Mouse (Mus musculus): ENCODE measurements around the gene Ugt1a8.
"Not testable (repeated sequence)": the region's sequence is repeated elsewhere in the genome, so short reads cannot be mapped to it uniquely, and the experiment has no call there.

The Ugt1a8 gene

GRCm38 (mm10) chr1:88087513-88087912, at the start of gene Ugt1a8:
Ugt1a8 (plus strand) TSS chr1:88087813.
- DNase-seq (ENCODE audit: low spot score): no peak

- not testable (repeated sequence) for DNase-seq (ENCODE audit: low spot score)
Measured at GRCm38 (mm10) chr1:88043044-88043443, 44.6 kb upstream of the Ugt1a8 start.

GRCm38 (mm10) chr1:88044832-88045437, 42.7 kb upstream of the Ugt1a8 start:
- DNase-seq (ENCODE audit: low spot score): not testable (repeated sequence)

- DNase-seq (ENCODE audit: low spot score): not testable (repeated sequence)
Measured at GRCm38 (mm10) chr1:88047408-88047807, 40.2 kb upstream of the Ugt1a8 start.

GRCm38 (mm10) chr1:88055088-88055487, 32.5 kb upstream of the Ugt1a8 start, which contains the start of gene Ugt1a10:
Ugt1a10 (plus strand) TSS chr1:88055388.
- no peak for DNase-seq (ENCODE audit: low spot score)

GRCm38 (mm10) chr1:88066472-88067102, 21.0 kb upstream of the Ugt1a8 start:
- DNase-seq (ENCODE audit: low spot score): not testable (repeated sequence)

GRCm38 (mm10) chr1:88070495-88070894, 17.1 kb upstream of the Ugt1a8 start, which contains the start of gene Ugt1a9:
Ugt1a9 (plus strand) TSS chr1:88070800.
- no peak for DNase-seq (ENCODE audit: low spot score)

- no peak for DNase-seq (ENCODE audit: low spot score)
Measured at GRCm38 (mm10) chr1:88070902-88071301, 16.7 kb upstream of the Ugt1a8 start.

- DNase-seq (ENCODE audit: low spot score): no peak
Measured at GRCm38 (mm10) chr1:88074471-88074870, 13.1 kb upstream of the Ugt1a8 start.

- DNase-seq (ENCODE audit: low spot score): no peak
Measured at GRCm38 (mm10) chr1:88077128-88077527, 10.5 kb upstream of the Ugt1a8 start.

- no peak for DNase-seq (ENCODE audit: low spot score)
Measured at GRCm38 (mm10) chr1:88081670-88082069, 5.9 kb upstream of the Ugt1a8 start.

- no peak for DNase-seq (ENCODE audit: low spot score)
Measured at GRCm38 (mm10) chr1:88086125-88086524, 1.5 kb upstream of the Ugt1a8 start.

GRCm38 (mm10) chr1:88092341-88092740, 4.7 kb downstream of the Ugt1a8 start:
- no peak for DNase-seq (ENCODE audit: low spot score)

GRCm38 (mm10) chr1:88094270-88094676, 6.7 kb downstream of the Ugt1a8 start:
- not testable (repeated sequence) for DNase-seq (ENCODE audit: low spot score)

- no peak for DNase-seq (ENCODE audit: low spot score)
Measured at GRCm38 (mm10) chr1:88094941-88095492, 7.4 kb downstream of the Ugt1a8 start, which contains the start of gene Ugt1a7c. Ugt1a7c (plus strand) TSS chr1:88095062.

- not testable (repeated sequence) for DNase-seq (ENCODE audit: low spot score)
Measured at GRCm38 (mm10) chr1:88098546-88098945, 10.9 kb downstream of the Ugt1a8 start.

GRCm38 (mm10) chr1:88099691-88100090, 12.1 kb downstream of the Ugt1a8 start:
- not testable (repeated sequence) for DNase-seq (ENCODE audit: low spot score)

- DNase-seq (ENCODE audit: low spot score): not testable (repeated sequence)
Measured at GRCm38 (mm10) chr1:88103019-88103418, 15.4 kb downstream of the Ugt1a8 start, which contains the start of gene Ugt1a6b. Ugt1a6b (plus strand) TSS chr1:88103252.

GRCm38 (mm10) chr1:88103697-88104468, 16.3 kb downstream of the Ugt1a8 start:
- not testable (repeated sequence) for DNase-seq (ENCODE audit: low spot score)

GRCm38 (mm10) chr1:88104667-88105430, 17.2 kb downstream of the Ugt1a8 start:
- DNase-seq (ENCODE audit: low spot score): no peak

- no peak for DNase-seq (ENCODE audit: low spot score)
Measured at GRCm38 (mm10) chr1:88105656-88106055, 18.0 kb downstream of the Ugt1a8 start.
